Mouse (Mus musculus): ENCODE results near the gene Sgo2a.

DNA sequence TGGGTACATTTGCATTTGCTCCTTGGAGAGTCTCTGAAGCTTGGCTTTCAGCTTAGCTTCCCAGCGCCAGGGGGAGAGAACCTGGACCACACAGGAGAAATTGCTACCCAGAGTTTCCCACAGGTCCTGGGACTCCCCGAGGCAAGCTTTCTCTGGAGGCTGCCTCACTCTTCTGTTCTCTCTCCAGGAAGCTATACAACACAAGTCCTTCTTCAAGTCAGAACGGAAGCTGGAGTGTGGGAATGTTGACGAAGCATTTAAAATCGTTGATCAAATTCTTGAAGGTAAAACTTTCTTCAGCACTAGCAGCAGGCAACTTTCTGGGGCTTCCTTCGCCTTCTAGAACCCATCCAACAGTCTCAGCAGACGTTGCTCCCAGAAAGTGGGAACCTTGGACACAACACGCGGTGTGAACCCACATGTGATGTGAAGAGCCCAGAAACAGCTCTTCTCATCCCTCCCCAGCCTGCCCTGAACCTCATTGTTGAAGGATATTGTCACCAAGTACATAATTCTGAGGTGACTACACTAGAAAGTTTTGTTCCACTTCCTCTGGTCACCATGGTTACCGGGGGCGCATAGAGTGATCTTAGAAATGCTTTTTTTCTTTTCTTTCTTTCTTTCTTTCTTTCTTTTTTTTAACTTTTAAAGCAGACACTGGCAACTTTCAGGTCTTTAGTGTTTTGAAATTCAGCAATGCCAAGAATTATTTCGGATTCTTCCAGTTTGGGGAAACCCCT is 77.4 kb downstream of the Sgo2a start:
- no peak for TF ChIP-seq E2F4 (IDR thresholded peaks at IDR 0.05; ENCODE audit: insufficient read depth)
- TF ChIP-seq POLR2A (IDR thresholded peaks at IDR 0.05; ENCODE audit: insufficient read length, low read depth): no peak
- no peak for TF ChIP-seq REST (IDR thresholded peaks at IDR 0.05; ENCODE audit: insufficient read depth, insufficient read length)
- no peak for TF ChIP-seq MAX (IDR thresholded peaks at IDR 0.05; ENCODE audit: low read depth)
- TF ChIP-seq CEBPB (IDR thresholded peaks at IDR 0.05; ENCODE audit: insufficient read depth, poor library complexity, severe bottlenecking): no peak
- TF ChIP-seq USF1 (IDR thresholded peaks at IDR 0.05; ENCODE audit: low read depth): no peak
- TF ChIP-seq POLR2AphosphoS2 (IDR thresholded peaks at IDR 0.05; ENCODE audit: insufficient read length, low read depth): no peak
- no peak for TF ChIP-seq MYOG (IDR thresholded peaks at IDR 0.05; ENCODE audit: control insufficient read depth in 1 of 3, insufficient read depth in 1 of 3, insufficient read length in 2 of 3, low read depth in 2 of 3)
